11 mouse cellular contexts compared by ENCODE assay signal in the genomic region with DNA sequence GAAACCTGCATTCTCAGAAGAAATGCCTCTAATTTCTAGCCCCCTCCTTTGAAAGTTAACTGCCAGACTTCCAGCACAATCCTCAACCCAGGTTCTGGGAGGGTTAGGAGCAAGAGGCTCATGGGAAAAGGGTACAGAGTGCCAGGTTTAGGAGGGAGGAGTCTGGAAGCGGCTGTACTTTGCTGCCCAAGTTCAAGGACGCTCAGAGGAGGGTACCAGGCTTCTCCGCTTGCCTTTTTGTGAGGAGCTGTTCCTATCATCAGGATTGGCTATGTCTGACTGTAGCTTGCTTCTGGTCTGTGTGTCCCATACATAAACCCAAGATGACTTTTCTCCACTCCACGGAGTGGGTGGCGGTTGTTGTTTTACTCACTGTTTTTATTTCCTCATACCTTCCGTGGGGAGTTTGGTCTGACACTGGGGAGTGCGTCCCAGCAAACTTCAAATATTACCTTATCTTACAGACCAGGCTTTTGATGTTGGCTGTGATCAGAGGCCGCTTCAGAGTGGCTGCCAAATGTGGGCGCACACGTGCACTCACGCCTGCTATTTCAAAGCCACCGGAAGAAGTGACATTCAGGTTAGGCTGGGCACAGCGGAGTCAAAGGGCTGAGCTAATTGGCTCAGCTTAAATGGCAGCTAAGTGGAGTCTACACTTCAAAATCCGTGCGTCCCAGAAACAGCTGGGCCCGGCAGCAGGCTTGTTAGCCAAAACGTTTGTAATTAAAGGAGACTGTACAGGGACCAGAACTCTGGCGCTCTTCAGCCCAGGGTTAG. TPM values are rescaled to one million over a fixed set of nuclear protein-coding genes. Genes with fewer than 3 reads are reported as not detected.
DNase-seq lines count a peak whose midpoint lies in the region; ATAC-seq and TF ChIP-seq lines count a peak whose summit lies in the region.
"Had no signal": no experiment of that assay in that cellular context is flagged by ENCODE, and none has a peak within 500 bp of the region (broad histone marks: within the 10 kb centered on the region; RNA-seq: fewer than 3 reads in every experiment).

No protein-coding gene starts in this region.

- WGBS in neural tube, embryonic 12.5 days = 61% methylated on average over 18 of the region's 18 CpGs
- WGBS in forebrain, embryonic 16.5 days = 14% methylated on average over 18 of the region's 18 CpGs
- WGBS in limb, embryonic 10.5 days = 41% methylated on average over 18 of the region's 18 CpGs
- 50% methylated on average over 18 of the region's 18 CpGs for WGBS in neural tube, embryonic 15.5 days
- WGBS in thymus, adult 2 months = 83% methylated on average over 18 of the region's 18 CpGs

- no peak overlapping the region for H3K4me3 ChIP-seq in neural tube, embryonic 12.5 days
- no peak overlapping the region for H3K4me3 ChIP-seq in forebrain, embryonic 16.5 days (replicated peaks; ENCODE audit: low read length)
- peak overlapping the region; percentile 13; the same call in 1 of the 2 replicates for H3K4me3 ChIP-seq in limb, embryonic 10.5 days
- no peak overlapping the region for H3K4me3 ChIP-seq in neural tube, embryonic 15.5 days (replicated peaks)
- no peak overlapping the region for H3K4me3 ChIP-seq in thymus, adult 2 months (ENCODE audit: control insufficient read depth, insufficient read depth, low read length)
- H3K4me3 ChIP-seq: erythroblast, embryonic 14.5 days had no signal

- H3K4me1 ChIP-seq in neural tube, embryonic 12.5 days = peaks cover 57% of the 10 kb centered on the region
- H3K4me1 ChIP-seq in forebrain, embryonic 16.5 days (replicated peaks; ENCODE audit: control insufficient read depth, insufficient read depth, low read length) = peaks cover 41% of the 10 kb centered on the region
- H3K4me1 ChIP-seq in limb, embryonic 10.5 days = peaks cover 76% of the 10 kb centered on the region
- peaks cover 77% of the 10 kb centered on the region for H3K4me1 ChIP-seq in neural tube, embryonic 15.5 days
- no peaks in the 10 kb centered on the region for H3K4me1 ChIP-seq in thymus, adult 2 months (replicated peaks; ENCODE audit: control insufficient read depth, insufficient read depth, low read length)

- H3K36me3 ChIP-seq in neural tube, embryonic 12.5 days = peaks cover 63% of the 10 kb centered on the region
- H3K36me3 ChIP-seq in forebrain, embryonic 16.5 days (ENCODE audit: control insufficient read depth, insufficient read depth) = peaks cover 11% of the 10 kb centered on the region; the same call in 1 of the 2 replicates
- H3K36me3 ChIP-seq in limb, embryonic 10.5 days = peaks cover 96% of the 10 kb centered on the region
- peaks cover 17% of the 10 kb centered on the region for H3K36me3 ChIP-seq in neural tube, embryonic 15.5 days
- peaks cover 36% of the 10 kb centered on the region for H3K36me3 ChIP-seq in thymus, adult 2 months (ENCODE audit: control insufficient read depth, insufficient read depth, low read length)

- H3K27me3 ChIP-seq in neural tube, embryonic 12.5 days (replicated peaks) = no peaks in the 10 kb centered on the region
- H3K27me3 ChIP-seq in forebrain, embryonic 16.5 days (replicated peaks; ENCODE audit: control insufficient read depth, insufficient read depth, low read length) = no peaks in the 10 kb centered on the region
- no peaks in the 10 kb centered on the region for H3K27me3 ChIP-seq in limb, embryonic 10.5 days (ENCODE audit: low read depth, poor library complexity, severe bottlenecking)
- H3K27me3 ChIP-seq in neural tube, embryonic 15.5 days (replicated peaks) = no peaks in the 10 kb centered on the region
- no peaks in the 10 kb centered on the region for H3K27me3 ChIP-seq in thymus, adult 2 months (ENCODE audit: control insufficient read depth, insufficient read depth, low read length)

- H3K4me2 ChIP-seq in neural tube, embryonic 12.5 days (replicated peaks) = no peak overlapping the region
- no peak overlapping the region for H3K4me2 ChIP-seq in forebrain, embryonic 16.5 days (ENCODE audit: low read length)
- no peak overlapping the region for H3K4me2 ChIP-seq in neural tube, embryonic 15.5 days

- no peaks in the 10 kb centered on the region for H3K9me3 ChIP-seq in neural tube, embryonic 12.5 days
- no peaks in the 10 kb centered on the region for H3K9me3 ChIP-seq in forebrain, embryonic 16.5 days (ENCODE audit: control insufficient read depth, low read length)
- no peaks in the 10 kb centered on the region for H3K9me3 ChIP-seq in limb, embryonic 10.5 days (replicated peaks)
- H3K9me3 ChIP-seq in neural tube, embryonic 15.5 days (replicated peaks) = no peaks in the 10 kb centered on the region

- no peak for TF ChIP-seq CTCF in thymus, adult 2 months (IDR thresholded peaks at IDR 0.05; ENCODE audit: borderline replicate concordance, control insufficient read depth, extremely low read depth, insufficient read depth, low read length, poor library complexity)

- H3K27ac ChIP-seq in neural tube, embryonic 12.5 days = no peak overlapping the region
- H3K27ac ChIP-seq in forebrain, embryonic 16.5 days (ENCODE audit: low read length) = no peak overlapping the region
- peak overlapping the region; percentile 82 for H3K27ac ChIP-seq in limb, embryonic 10.5 days
- peak overlapping the region; percentile 18; the same call in 1 of the 2 replicates for H3K27ac ChIP-seq in neural tube, embryonic 15.5 days (replicated peaks)
- no peak overlapping the region for H3K27ac ChIP-seq in thymus, adult 2 months (ENCODE audit: control insufficient read depth, insufficient read depth, low read length)

- TF ChIP-seq POLR2A in thymus, adult 2 months (IDR thresholded peaks at IDR 0.05; ENCODE audit: control insufficient read depth, extremely low read depth, insufficient read depth, low read length, poor library complexity) = no peak

- ATAC-seq in neural tube, embryonic 12.5 days (ENCODE audit: low FRiP score, low read depth) = peak; percentile 57; the same call in 1 of the 2 replicates
- peak; percentile 34; the same call in 1 of the 2 replicates for ATAC-seq in forebrain, embryonic 16.5 days
- ATAC-seq in neural tube, embryonic 15.5 days (ENCODE audit: low FRiP score) = no peak

- DNase-seq in neural tube, embryonic 10.5 days (ENCODE audit: extremely low spot score, low spot score) = no peak
- peak; percentile 56 for DNase-seq in limb, embryonic 10.5 days (ENCODE audit: low spot score)
- DNase-seq in cerebellum, adult 11-12 months = no peak
- no peak for DNase-seq in thymus, adult 2 months
- DNase-seq: heart, postnatal 4 days; layer of hippocampus, adult 9-11 months; thymus, postnatal 36 days had no signal

- no peak overlapping the region for H3K9ac ChIP-seq in neural tube, embryonic 12.5 days
- H3K9ac ChIP-seq in forebrain, embryonic 16.5 days (replicated peaks; ENCODE audit: low read depth, low read length) = no peak overlapping the region
- H3K9ac ChIP-seq in neural tube, embryonic 15.5 days (replicated peaks) = no peak overlapping the region

RNA-seq across cellular contexts. Expression of gene Axin2, which starts 16.1 kb away (rescaled TPM):
- polyA plus RNA-seq in neural tube, embryonic 12.5 days (2016; fragmentation: Nextera tagmentation; extraction: Ambion mirVana) = 13.6 and 15.4 TPM in 2 replicates
- polyA plus RNA-seq in forebrain, embryonic 16.5 days (2015; fragmentation: Nextera tagmentation; extraction: Ambion mirVana) = 5.9 and 8.4 TPM in 2 replicates
- polyA plus RNA-seq in limb, embryonic 10.5 days (2016; fragmentation: Nextera tagmentation; extraction: Ambion mirVana) = 13.1 and 13.4 TPM in 2 replicates
- 6.1 and 6.3 TPM in 2 replicates for polyA plus RNA-seq in neural tube, embryonic 15.5 days (2015; fragmentation: Nextera tagmentation; extraction: Ambion mirVana)
- polyA plus RNA-seq in thymus, adult 2 months (2012; rRNA removed) = 16.5 and 17.0 TPM in 2 replicates

Comparison
In these comparisons a context has a peak if more than half of its experiments do, and no peak if none do; other contexts are left out.
1. H3K27ac ChIP-seq: peak in limb, embryonic 10.5 days (single experiment) and neural tube, embryonic 15.5 days (single experiment); none in neural tube, embryonic 12.5 days (single experiment), forebrain, embryonic 16.5 days (single experiment) and thymus, adult 2 months (single experiment).